Mouse (Mus musculus) cerebellum, postnatal 14 days (tissue): ENCODE data around the gene Ift80.
"Not testable (repeated sequence)": the region's sequence is repeated elsewhere in the genome, so short reads cannot be mapped to it uniquely, and the experiment has no call there.

ENCODE experiments used
- DNase-seq, 2 experiments: peaks; one replicate each; pipeline ENCODE4 v3.0.0; 2021; ENCODE audit warnings: mixed read lengths in 2 of 2

The Ift80 gene

GRCm38 (mm10) chr3:68980898-68981297, 23.5 kb downstream of the Ift80 start:
- no peak for DNase-seq

DNA sequence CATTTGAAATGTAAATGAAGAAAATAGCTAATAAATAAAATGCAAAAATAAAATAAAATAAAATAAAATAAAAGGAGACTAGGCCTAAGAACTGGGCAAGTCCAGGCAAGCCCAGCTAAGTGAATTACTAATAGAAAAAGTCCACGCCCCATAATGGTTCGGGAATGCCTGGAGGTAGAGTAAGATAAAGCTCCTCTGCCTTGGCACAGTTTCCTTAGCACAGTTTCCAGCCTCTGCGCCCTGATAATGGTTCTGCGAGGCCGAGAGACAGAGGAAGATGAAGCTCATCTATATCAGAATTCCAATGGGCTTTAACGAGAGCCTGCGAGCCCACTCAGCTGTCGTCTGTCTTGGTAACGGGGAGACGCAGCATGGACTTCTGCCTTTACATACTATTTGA, 25.2 kb downstream of the Ift80 start:
- no peak for DNase-seq

DNA sequence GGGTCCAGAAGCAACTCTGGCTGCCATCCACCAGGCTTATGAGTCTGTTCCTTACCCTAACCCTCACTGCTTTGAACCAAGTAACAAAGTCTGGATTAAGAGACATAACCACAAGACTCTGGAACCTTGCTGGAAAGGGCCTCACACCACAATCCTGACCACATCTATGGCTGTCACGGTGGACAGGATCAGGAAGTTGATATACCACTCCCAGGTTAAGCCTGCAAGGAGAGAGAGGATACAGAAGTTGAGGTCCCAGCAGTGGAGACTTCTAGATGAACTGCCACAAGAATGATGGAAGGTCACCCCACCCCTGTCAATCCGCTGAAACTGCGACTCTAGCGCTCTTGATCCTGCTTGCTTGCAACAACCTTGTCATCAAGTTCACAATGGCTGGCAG, 26.7 kb downstream of the Ift80 start:
- DNase-seq = no peak

DNA sequence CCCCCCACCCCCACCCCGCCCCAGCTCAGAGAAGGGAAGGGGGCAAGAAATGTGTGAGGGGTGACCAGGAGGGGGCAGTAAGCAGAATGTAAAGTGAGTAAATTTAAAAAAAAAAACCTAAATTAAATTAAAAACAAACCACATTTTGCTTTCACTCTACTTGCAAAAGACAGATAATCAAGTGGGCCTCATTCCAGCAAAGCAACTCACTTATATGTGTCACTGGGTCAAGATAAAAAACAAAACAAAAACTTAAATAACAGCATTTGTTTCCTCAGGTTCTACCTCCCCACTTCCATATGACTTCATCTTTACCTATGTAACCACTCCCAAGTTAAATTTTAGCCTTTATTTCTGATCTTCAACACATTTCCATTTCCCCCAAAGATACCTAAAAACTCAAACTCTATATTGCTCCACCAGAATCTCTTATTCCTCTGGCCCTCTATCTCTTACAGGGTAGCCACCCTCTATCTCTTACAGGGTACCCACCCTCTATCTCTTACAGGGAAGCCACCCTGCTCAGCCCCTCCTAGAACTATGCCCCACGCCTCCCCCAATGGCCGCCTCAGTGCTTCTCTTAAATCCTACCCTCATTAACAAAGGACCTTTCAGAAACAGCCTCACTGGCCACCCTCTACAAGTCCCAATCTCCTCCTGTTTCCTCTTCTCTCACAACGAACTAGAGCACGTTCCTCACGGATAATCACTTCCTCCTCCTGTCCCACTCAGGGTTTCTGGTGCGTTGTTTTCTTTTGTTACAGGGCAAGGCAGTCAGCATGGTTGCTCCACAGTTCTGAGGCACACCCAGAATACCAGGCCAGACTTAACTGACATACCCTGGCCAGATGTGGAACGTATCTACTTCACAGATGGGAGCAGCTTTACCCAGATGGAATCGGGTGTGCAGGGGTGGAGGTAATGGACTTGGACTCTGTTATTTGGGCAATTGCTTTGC, 28.6 kb downstream of the Ift80 start:
- DNase-seq = no peak

DNA sequence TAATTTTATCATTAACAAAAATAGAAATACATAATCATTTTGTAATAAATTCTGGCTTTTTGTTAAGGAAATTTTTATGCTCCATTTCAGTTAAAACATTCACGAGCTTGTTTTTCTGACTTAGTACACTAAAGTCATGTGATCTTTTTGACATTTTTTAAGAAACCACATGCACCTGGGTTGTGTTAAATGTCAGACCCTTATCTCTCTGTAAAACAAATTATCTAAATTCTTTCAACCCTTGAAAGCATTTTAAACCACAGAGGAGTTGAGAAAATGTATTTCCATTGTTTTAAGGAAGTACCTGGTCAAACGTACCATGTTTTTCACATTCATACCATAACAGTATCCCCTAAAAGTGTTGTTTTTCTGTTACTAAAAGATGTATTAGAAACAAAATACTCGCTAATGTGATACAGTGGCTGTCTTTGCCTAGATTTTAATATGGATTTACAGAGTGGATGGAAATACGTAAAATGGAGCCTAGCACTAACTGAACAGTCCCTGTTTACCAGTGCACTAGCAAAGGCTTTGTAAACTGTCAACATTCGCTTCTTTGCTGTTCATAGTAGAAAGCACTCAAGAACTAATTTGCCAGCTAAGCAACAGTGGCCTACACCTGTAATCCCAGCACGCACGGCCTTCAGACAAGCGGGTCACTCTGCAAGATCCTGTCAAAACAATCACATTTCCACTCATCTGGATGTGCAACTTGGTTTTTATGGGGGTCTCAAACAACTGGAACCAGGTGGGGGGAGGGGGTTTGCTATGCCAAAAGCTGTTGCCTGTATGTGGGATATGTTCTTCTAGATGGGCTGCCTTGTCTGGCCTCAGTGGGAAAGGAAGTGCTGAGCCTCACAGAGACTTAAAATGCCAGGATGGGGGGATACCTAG, 29.5 kb downstream of the Ift80 start:
- DNase-seq = no peak

- DNase-seq = no peak
These were observed 30.8 kb downstream of the Ift80 start for GRCm38 (mm10) chr3:68973574-68973973.

DNA sequence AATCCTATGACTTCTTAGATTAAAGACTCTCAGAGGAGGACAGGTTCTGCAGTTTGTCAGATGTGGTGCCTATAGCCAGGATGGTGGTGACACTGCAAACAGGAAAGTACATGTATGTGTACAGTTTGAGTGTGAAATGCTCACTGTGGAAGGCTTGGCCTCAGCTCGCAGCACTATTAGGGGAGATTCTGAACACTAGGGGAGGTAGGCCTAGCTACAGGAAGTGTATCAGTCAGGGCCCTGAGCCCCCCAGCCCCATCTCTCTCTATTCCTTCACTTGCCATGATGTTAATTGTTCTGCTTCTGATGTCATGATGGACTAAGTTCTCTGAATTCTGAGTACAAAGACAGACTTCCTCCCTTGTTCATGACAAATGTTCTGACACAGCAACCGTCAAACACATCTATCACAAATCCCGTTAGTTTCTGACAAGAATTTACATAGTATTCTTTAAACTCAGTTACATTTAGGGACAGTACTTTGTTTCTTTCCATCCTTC, 35.2 kb downstream of the Ift80 start:
- DNase-seq = no peak

GRCm38 (mm10) chr3:68967404-68967803, 37.0 kb downstream of the Ift80 start:
- no peak for DNase-seq

DNA sequence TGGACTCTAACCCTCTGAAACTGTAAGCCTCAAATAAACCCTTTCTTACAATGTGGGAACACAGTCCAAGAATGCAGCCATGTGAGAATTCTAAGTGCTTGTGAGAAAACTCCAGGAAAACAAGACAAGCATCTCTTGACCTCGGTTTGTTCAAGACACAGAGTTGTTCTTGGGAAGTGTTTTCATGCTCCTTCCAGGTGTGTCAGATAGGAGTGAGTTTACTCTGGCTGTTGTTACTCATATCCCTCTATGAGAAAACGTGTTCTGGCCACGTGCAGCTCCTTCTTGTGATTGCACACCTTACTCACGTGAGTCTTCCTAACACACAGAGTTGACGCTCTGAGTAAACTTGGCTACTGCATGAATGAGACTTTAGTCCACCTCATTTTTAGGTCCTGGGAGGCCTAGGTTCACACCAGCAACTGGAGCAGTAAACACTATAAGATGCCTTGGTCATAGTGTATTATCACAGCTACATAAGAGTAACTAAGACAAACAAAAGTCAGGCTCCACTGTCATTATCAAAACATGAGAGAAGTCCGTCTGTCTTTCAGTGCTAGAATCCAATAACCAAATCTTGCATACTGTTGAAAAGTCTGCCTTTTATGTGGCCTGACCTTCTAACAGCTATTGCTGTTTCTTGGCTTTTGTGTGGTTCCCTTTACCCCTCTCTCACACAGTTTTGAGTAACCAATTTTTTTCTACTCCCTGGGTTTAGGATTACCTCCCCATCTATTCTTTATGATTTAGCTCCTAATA, 37.7 kb downstream of the Ift80 start:
- no peak for DNase-seq

GRCm38 (mm10) chr3:68964682-68965081, 39.7 kb downstream of the Ift80 start:
- DNase-seq = peak; percentile 9 to 41

- no peak for DNase-seq
These were observed 47.0 kb downstream of the Ift80 start for GRCm38 (mm10) chr3:68957413-68957812.

DNA sequence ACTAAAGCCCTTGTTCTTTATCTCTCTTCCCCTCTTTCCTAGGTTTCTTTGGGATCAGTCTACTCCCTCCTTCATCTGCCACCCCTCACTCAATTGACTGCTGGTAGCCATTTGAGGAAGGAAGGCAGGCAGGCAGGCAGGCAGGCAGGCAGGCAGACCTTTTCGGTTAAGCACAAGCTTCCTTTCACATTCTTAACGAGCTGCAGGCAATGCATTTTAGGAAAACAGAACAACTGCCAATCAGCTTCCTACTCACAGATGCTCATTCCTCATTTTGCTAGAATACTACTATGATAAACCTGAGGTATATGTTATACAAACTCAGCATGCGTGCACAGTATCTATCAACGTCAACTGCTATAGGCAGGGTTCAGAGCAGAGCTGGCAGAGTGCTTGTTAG, 47.9 kb downstream of the Ift80 start:
- no peak for DNase-seq

GRCm38 (mm10) chr3:68954487-68954886, 49.9 kb downstream of the Ift80 start:
- peak; percentile 33 to 48 for DNase-seq

DNA sequence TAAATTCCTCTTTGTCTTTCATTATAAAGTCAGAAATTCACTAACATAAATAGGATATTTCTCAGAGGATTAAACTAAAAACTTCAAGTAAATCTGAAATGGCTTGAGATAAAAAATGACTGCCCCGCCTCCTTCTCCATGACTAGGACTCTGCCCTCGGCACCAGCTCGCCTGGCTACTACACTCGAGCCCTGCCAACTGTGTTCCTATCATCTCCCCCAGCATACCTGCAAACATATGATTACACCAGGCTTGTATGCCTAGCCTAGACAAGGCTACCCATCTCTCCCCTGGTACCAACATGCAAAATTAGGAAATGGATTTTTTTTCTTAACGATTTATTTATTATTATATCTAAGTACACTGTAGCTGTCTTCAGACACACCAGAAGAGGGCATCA, 51.7 kb downstream of the Ift80 start:
- DNase-seq = no peak

- not testable (repeated sequence) for DNase-seq
These were observed 52.4 kb downstream of the Ift80 start for GRCm38 (mm10) chr3:68951971-68952370.

DNA sequence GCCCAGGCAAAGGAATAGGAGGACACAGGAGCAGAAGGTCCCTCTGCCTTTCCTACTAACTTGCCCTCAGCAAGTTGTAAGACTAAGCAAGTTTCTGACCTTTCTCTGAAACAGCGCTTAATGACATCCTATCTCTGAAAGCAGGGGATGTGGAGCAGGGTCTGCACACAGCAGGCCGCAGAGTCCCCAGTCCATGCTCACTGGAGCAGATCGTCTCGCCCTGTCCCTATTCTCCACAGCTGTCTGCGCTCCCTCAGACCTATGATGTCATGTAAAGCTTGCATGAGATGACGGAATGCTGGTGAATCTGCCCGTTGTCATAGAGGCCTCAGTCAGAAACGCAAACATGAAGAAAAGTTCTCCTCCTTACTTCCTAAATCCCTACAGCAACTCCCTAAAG, 55.0 kb downstream of the Ift80 start:
- no peak for DNase-seq

DNA sequence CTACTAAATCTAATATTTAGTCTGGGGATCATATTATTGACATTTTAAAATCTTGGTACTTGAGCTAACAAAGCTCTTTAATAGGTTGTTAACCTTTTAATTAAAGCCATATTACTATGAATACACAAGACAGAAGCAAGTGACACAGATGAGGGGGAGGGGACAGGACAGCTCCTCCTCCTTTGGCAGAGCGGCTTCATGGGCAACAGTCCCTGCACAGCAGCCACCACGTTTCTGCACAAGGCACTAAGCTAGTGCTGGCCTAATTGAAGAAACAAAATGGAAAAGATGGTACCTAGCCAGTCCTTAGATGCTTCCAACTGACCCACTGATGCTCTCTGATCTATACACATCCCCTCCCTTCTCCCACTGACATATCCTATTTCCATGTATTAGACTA, 55.5 kb downstream of the Ift80 start:
- DNase-seq = peak; percentile 56 to 76

GRCm38 (mm10) chr3:68941867-68942266, 62.5 kb downstream of the Ift80 start:
- DNase-seq = no peak

GRCm38 (mm10) chr3:68940311-68940710, 64.1 kb downstream of the Ift80 start:
- no peak for DNase-seq

- no peak for DNase-seq
These were observed 65.1 kb downstream of the Ift80 start for GRCm38 (mm10) chr3:68939312-68939711.

DNA sequence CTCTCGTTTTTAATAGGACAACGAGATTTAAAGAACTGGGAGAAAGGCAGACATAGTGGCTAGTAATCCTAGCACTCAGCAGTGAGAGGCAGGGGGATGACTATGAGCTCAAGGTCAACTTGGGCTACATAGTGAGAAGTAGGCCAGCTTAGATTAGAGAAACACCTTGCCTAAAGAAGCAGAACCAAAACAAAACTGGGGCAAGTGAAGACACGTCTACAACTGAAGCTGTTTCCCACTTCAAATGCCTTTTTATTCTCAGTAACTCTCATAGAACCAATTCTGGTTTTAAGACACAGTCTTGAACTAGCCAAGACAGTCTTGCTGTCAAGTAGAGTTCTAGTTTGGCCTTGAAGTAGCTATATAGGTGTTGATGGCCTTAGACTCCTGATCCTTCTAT, 67.7 kb downstream of the Ift80 start:
- no peak for DNase-seq

- DNase-seq = peak; percentile 12 to 59
These were observed 68.9 kb downstream of the Ift80 start for GRCm38 (mm10) chr3:68935498-68935897.

- no peak for DNase-seq
These were observed 70.1 kb downstream of the Ift80 start for GRCm38 (mm10) chr3:68934259-68934658.
